Mouse (Mus musculus) spleen, postnatal 36 days (tissue): ENCODE results near the gene Hoxb1.

Experiments
- DNase-seq, 2 experiments: peaks; one replicate each; pipeline ENCODE4 v3.0.0; 2022; ENCODE audit warnings: low spot score in 2 of 2, mixed read lengths in 1 of 2

Gene Hoxb1

DNA sequence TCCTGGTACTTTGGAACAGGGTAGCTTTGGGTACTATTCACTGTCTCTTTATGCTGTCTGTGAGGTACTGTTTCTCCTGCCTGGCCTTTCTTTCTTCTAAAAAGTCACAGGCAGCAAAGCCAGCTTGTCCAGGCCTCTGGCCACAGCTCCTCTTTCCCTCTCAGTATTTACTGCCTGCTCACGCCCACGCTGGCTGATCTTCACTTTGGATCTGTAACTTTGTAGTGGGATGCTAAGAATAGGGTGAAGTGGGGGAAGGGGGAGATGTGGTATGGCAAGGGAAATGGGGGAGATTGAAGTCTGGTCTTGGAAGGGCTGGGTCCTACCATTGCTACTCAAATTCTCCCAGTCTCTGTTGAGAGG lies 31.6 kb upstream of the Hoxb1 start:
- no peak for DNase-seq

GRCm38 (mm10) chr11:96334998-96335397 lies 30.6 kb upstream of the Hoxb1 start:
- no peak for DNase-seq

GRCm38 (mm10) chr11:96336597-96336996 lies 29.0 kb upstream of the Hoxb1 start:
- no peak for DNase-seq

GRCm38 (mm10) chr11:96337026-96337425 lies 28.5 kb upstream of the Hoxb1 start:
- no peak for DNase-seq

DNA sequence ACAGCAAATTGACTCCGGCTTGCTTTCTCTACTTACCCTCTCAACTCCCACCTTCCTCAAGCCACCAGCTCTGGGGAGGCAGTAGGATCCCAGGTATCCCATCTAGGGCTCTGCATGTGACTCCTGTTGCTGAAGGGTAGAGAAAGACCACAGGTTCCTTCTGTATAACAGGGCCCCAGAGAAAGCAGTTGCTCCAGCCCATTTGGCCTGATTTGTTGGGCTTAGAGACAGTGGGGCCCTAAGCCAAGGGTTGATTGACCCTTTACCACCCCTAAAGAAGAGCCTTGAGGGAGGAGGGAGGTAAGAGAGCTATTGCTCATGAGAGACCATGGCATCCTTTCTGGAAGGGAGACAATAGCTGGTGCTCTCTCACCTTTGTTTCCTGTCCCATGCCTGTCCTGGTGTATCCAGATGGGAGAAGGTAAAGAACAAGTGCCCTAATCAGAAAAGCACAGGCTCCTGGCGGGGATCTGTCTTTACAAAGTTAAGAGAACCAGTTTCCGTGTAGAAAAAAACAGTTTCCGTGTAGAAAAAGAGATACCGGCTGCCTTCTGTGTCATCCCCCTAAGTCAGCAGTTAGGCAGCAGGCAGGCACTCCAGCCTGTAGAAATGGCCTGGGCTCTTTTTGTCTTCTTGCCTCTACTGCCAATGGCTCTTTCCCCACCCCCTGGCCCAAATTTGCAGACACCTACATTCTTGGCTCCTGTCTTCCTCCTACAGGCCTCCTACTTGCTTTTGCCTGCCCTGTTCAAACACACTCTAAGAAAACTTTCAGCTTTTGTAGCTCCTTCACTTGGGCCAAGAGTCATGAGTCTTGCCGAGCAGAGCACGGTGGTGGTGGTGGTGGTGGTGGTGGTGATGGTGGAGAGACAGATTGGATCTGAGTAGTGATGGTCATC lies 26.3 kb upstream of the Hoxb1 start:
- no peak for DNase-seq

GRCm38 (mm10) chr11:96340698-96341365 lies 24.7 kb upstream of the Hoxb1 start:
- no peak for DNase-seq

DNA sequence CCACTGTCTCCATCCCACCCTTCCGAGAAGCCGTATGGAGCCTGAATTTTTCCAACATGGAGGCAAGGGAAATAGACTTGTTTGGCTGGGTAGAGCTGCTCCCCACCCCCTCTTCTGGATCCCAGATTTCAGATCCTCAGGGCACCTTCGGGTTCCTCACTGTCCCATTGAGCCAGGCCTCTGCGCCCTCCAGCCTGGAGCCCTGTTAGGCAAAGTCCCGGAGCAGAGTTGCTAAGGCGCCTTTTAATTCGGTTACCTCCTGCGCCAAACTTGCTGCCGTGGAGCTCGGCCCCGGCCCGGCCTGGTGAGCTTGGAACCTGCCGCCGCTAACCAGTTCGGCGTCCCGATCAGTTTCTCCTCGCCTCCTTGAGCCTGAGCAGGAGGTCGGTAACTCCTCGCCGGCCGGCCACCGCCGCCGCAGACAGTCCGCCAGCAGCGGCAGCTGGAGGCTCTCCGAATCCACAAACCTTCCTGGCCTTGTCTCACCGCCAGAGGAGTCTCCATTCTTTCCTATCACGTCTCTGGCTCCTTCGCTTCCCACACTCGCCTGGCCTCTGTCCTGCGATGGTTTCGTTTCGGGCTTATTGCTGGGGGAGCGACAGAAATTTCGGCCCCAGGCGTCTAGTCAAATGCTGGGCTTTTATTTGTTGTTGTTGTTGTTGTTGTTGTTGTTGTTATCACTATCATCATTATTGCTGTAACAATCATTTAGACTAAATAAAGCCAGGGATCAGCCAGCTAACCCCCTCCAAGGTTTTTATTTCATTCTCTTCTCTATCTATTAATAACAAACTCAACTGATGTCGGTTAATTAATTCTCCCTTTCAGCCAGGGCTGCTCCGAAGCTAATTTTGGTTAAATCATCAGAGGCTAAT lies 23.6 kb upstream of the Hoxb1 start:
- no peak for DNase-seq

- no peak for DNase-seq
Measured at GRCm38 (mm10) chr11:96342576-96342930, 23.0 kb upstream of the Hoxb1 start.

GRCm38 (mm10) chr11:96343206-96343745 lies 22.3 kb upstream of the Hoxb1 start:
- DNase-seq: no peak

- no peak for DNase-seq
Measured at GRCm38 (mm10) chr11:96344061-96344877, 21.3 kb upstream of the Hoxb1 start.

GRCm38 (mm10) chr11:96344878-96345159 lies 20.7 kb upstream of the Hoxb1 start:
- no peak for DNase-seq

DNA sequence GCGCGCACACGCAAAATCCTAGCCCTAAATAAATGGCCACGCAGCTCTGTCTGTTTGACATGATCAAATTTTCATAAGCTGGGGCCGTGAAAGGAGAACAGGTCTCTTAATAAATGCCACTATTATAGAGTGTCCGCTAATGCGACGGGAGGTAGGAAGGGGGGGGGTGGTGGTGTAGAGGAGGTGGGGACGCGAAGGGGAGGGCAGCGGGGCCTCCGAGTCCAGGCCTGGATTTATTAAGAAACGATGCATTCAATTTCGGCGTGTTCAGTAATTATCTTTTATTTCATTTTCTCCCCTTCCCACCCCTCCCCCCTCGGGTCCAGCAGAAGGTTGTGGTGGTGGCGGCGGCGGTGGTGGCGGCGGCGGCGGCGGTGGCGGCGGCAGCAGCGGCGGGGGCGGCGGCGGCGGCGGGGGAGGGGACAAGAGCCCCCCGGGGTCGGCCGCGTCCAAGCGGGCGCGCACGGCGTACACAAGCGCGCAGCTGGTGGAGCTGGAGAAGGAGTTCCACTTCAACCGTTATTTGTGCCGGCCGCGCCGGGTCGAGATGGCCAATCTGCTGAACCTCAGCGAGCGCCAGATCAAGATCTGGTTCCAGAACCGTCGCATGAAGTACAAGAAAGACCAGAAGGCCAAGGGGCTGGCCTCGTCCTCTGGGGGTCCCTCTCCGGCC lies 20.2 kb upstream of the Hoxb1 start:
- no peak for DNase-seq

DNA sequence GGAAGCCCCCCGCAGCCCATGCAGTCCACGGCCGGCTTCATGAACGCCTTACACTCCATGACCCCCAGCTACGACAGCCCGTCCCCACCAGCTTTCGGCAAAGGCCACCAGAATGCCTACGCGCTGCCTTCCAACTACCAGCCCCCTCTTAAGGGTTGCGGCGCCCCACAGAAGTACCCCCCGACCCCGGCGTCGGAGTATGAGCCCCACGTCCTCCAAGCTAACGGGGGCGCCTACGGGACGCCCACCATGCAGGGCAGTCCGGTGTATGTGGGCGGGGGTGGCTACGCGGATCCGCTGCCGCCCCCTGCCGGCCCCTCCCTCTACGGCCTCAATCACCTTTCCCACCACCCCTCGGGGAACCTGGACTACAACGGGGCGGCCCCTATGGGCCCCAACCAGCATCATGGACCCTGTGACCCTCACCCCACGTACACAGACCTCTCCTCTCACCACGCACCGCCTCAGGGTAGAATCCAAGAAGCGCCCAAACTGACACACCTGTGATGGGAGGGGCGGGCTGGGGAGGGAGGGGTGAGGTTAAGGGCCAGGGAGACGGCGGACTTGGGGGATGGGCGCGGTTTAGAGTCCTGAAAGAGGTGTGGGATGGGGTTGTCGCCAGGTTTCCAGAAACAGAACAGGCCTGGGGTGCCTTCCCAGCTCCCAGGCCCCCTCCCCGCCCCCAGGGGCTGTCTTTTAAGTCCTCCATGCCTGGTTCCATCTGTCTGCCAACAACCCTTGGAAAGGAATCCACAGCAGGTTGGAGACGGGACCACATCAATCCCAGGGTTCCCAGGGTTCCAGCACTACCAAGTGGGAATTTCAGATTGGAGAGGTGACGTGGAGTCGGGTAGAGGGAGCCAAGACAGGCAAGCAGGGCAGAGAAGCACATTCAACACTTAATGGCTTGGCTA lies 19.4 kb upstream of the Hoxb1 start:
- DNase-seq: no peak

- no peak for DNase-seq
Measured at GRCm38 (mm10) chr11:96346916-96347520, 18.5 kb upstream of the Hoxb1 start.

DNA sequence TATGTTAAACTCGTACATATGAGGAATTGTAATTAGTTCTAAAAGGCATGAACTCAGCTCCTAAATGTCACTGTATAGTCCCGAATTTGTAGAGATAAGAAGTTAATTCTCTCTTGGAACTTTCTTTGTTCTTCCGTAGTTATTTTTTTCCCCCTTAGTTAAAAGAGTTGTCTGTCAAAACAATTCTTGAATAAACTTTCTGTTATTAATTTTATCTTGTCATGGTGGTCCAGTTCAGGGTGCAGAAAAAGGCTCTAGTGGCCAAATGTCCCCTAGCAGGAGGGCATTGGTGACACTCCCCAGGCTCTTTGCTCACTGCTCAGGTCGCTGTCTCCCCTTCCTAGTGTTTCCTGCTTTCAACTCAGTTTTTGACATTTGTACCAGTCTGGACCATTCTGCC lies 17.8 kb upstream of the Hoxb1 start:
- no peak for DNase-seq

DNA sequence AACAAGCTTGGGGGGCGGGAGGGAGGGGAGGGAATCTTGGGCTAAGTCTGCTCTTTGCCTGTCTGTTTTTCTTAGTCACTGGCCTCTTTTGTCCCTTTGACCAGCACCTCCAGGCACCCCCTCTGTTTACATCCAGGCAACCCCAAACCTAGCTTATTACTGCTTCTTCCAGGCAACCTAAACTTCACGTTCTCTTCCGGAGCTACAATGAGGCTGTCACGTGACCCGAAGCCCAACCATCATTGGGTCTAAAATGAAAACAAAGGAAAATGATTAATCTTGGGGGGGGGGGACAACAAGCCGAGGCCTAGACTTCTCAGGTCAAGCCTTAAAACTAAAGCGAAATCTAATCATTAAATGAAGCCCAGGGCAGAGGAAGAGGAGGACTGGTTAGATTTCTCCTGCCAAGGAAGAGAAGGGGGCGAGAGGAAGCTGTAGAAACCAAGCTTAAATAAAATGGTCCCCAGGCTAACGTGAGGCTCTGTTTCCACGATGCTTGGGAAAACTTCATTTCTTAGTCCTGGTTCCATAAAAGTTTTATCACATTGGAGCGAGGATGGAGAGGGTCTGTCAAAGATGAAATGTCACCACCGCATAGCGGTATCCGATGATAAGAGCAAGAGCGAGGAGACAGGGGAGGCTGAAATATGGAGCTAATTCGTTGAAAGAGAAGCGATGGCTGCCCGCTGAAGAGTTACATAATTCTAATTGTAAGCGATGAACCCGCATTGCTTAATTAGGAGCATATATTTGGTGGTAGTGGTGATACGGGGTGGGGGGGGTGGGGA lies 17.2 kb upstream of the Hoxb1 start:
- no peak for DNase-seq

DNA sequence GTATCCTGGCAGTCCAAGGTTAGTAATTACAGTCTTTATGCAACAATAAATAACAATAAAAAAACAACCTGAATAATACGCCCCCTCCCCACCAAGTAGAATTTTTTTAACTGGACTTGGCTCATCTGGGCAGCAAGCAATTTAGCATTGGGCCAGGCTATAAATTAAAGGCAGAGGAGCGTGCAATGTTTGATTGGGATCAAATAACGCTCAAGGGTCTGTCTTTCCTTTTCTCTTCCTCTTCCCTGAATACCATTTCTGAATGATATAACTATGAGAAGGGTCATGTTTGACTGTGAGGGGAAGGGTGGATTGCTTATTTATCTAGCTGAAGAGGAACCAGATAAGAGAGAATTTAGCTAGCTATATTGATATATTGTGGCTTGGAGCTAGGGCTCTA lies 16.6 kb upstream of the Hoxb1 start:
- DNase-seq: no peak

DNA sequence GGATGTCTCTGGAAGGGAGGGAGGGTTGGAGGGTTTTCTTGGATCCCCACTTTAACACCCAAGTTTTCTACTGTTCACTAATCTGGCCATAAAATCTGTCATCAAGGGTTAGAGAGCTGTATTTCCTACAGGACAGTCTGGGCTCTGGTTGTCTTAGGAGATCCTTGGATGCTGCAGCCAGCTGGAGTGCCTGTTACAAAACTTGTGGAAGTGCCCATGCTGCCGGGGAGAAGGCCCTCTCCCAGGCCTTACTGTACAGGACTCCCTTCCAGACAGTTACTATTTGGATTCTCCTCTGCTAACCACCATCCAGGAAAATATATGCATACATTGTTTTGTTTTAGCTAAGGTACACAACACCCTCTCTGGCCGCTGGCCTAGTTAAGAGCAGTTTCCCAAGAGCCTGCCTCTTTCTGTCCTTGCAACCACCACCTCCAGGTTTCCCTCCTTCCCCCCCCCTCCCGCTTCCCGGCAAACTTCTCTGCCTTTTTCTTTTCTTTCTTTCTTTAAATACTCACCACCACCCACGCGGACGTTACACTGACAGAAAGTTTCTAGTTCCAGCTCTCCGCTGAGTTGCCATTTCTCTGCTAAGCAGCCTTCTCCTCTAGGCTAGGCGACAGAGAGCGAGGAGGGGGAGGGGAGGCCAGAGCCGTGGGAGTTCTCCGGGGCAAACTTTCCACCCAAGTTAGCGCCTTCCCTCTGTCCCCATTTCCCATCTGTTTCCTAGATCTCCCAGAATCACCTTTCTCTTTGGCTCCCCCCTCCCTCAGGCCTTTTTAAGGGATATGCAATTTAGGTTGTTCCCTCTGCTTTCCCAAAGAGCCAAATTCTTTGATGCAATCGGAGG lies 15.8 kb upstream of the Hoxb1 start:
- DNase-seq: no peak
